Mouse (Mus musculus) stomach, postnatal 0 days (tissue): Measurements from ENCODE around the gene Zfp977.

Source experiments
- CTCF ChIP-seq: IDR thresholded peaks from 2 replicates; pipeline ENCODE4 v1.5.1; 2016; ENCODE audit warnings: antibody characterized with exemption, low read depth, mild to moderate bottlenecking, moderate library complexity
- EP300 ChIP-seq: optimal IDR thresholded peaks from 2 replicates; pipeline ENCODE3; 2016; ENCODE audit warnings: antibody characterized with exemption

DNA sequence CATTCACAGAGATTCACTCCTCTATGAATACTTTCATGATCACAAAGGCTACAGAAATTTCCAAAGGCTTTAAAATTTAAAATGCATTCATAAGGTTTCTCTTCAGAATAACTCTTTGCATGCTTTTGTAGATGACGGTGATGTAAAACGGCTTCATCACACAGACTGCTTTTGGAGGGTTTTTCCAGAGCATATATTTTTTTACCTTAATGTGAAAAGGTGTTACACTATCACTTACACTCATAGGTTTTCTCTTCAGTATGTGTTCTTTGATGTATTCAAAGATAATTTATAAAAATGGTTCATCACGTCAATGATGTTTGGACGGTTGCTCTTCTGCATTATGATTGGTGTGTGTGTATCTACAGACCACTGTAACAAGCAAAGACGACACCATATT is 13.9 kb downstream of the Zfp977 start, which contains the start of gene Gm21028:
- TF ChIP-seq CTCF, result no peak
- TF ChIP-seq EP300, result no peak
